Mouse (Mus musculus) bone marrow, adult 2 months (tissue): ENCODE measurements at regions not wholly inside any gene's neighbourhood (a gene's known extent, or its start where the extent isn't known, plus 50 kb on each side); places are given as distances from the start of the nearest gene placed in this dataset.

Experiments used
- CTCF ChIP-seq: fragments of 200-500 bp; IDR thresholded peaks from 2 replicates; pipeline ENCODE4 v1.5.1; 2011; ENCODE audit warnings: low read length, control low read depth; ENCODE audit not compliant: control insufficient read depth, insufficient read depth
- POLR2A ChIP-seq: fragments of 200-500 bp; IDR thresholded peaks from 2 replicates; pipeline ENCODE4 v1.6.1; 2011; ENCODE audit warnings: low read depth, mild to moderate bottlenecking, control low read depth, low read length, borderline replicate concordance; ENCODE audit not compliant: control insufficient read depth

DNA sequence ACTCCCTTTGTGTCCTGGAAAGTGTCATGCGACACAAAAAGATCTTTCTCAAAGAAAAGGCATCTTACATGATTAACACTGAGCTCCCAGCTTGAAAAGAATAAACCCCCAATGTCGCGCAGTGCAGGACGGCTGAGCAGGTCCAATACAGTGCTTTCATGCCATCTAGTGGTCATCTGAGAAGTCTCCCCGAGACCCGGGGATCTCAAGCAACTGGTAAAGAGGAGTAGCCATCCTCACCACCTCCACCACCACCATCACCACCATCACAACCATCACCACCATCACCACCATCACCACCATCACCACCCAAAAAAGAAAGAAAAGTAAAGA, 430.7 kb upstream of the Ccnh start:
- TF ChIP-seq CTCF (peak; percentile 43; the same call in 1 of the 2 replicates), POLR2A (no peak)
